Mouse (Mus musculus): ENCODE measurements around the gene Timp4. TPM values are rescaled to one million over a fixed set of nuclear protein-coding genes. Genes with fewer than 3 reads are reported as not detected.

Timp4 gene
- total and polyA plus RNA-seq, 3 experiments, result not detected

GRCm38 (mm10) chr6:115284153-115284552, 32.1 kb upstream of the Timp4 start:
- Histone ChIP-seq H3K4me1 (ENCODE audit: control insufficient read depth in 1 of 2, insufficient read depth in 2 of 2, low read length in 2 of 2) (no peaks in the 10 kb centered on the region), H3K27me3 (ENCODE audit: control insufficient read depth in 1 of 2, insufficient read depth in 2 of 2, low read length in 2 of 2) (peaks cover 0 to 2% of the 10 kb centered on the region in 2 experiments; a peak in 1 of 4 replicates), H3K27ac (ENCODE audit: control insufficient read depth, low read depth, low read length) (no peak overlapping the region), H3K4me3 (ENCODE audit: control insufficient read depth in 1 of 2, insufficient read depth in 1 of 2, low read depth in 2 of 2, low read length in 2 of 2) (no peak overlapping the region), H3K9ac (ENCODE audit: control insufficient read depth, low read depth, low read length, poor library complexity, severe bottlenecking) (no peak overlapping the region), H3K36me3 (ENCODE audit: control insufficient read depth in 1 of 2, insufficient read depth in 2 of 2, low read length in 2 of 2) (no peaks in the 10 kb centered on the region), H3K9me3 (replicated peaks; ENCODE audit: insufficient read depth, low read length) (no peaks in the 10 kb centered on the region), H3K79me2 (ENCODE audit: control insufficient read depth, insufficient read depth, low read length, poor library complexity) (no peaks in the 10 kb centered on the region)
- TF ChIP-seq MAX (IDR thresholded peaks at IDR 0.05; ENCODE audit: low read length) (no peak), EP300 (IDR thresholded peaks at IDR 0.05; ENCODE audit: low read depth in 1 of 2, low read length in 2 of 2) (no peak), NELFE (IDR thresholded peaks at IDR 0.05; ENCODE audit: low read depth, low read length) (no peak), CHD2 (IDR thresholded peaks at IDR 0.05; ENCODE audit: low read length) (no peak), SIN3A (IDR thresholded peaks at IDR 0.05; ENCODE audit: low read length) (no peak), POLR2AphosphoS2 (IDR thresholded peaks at IDR 0.05; ENCODE audit: low read length) (no peak), BHLHE40 (IDR thresholded peaks at IDR 0.05; ENCODE audit: borderline replicate concordance, low read depth, low read length) (no peak), ZKSCAN1 (IDR thresholded peaks at IDR 0.05; ENCODE audit: low read depth, low read length) (no peak), RCOR1 (IDR thresholded peaks at IDR 0.05; ENCODE audit: low read depth, low read length) (no peak), TAL1 (IDR thresholded peaks at IDR 0.05; ENCODE audit: low read length) (no peak), JUND (IDR thresholded peaks at IDR 0.05; ENCODE audit: low read depth, low read length) (no peak), ELF1 (IDR thresholded peaks at IDR 0.05; ENCODE audit: low read depth, low read length) (no peak), E2F4 (IDR thresholded peaks at IDR 0.05; ENCODE audit: borderline replicate concordance, low read depth, low read length) (no peak), ETS1 (IDR thresholded peaks at IDR 0.05; ENCODE audit: low read depth, low read length) (no peak), TBP (IDR thresholded peaks at IDR 0.05; ENCODE audit: low read depth, low read length) (no peak), MAFK (IDR thresholded peaks at IDR 0.05; ENCODE audit: borderline replicate concordance, low read depth, low read length) (no peak), MYB (IDR thresholded peaks at IDR 0.05; ENCODE audit: low read depth, low read length) (no peak)
- DNase-seq (ENCODE audit: low read depth, low spot score), result peak; percentile 11

DNA sequence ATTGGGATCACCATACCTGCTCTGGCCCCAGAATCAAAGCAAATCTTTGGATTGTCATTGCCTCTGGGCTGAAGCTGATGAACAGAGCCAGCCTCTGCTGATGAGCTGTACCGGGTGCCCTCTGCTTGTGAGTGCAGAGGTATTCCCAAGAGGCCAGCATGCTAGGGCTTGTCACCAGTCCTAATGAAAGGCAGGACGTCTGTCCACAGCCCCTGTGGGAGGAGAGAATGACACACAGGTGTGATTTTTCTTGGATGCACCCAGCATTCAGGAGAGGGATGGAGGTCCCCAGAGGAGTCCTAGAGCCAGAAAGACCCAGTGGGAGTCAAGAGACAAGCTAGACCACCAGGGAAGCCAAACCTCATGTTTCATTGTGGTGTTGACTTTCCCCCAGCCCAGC, 27.6 kb upstream of the Timp4 start:
- no peak overlapping the region for H3K9ac ChIP-seq (ENCODE audit: control insufficient read depth, low read depth, low read length, poor library complexity, severe bottlenecking)
- no peak for TF ChIP-seq TCF12 (IDR thresholded peaks at IDR 0.05; ENCODE audit: low read depth, low read length)
- no peak for TF ChIP-seq USF2 (IDR thresholded peaks at IDR 0.05; ENCODE audit: borderline replicate concordance in 1 of 2, insufficient read depth in 1 of 2, low read depth in 1 of 2, low read length in 2 of 2)
- TF ChIP-seq RAD21 (IDR thresholded peaks at IDR 0.05; ENCODE audit: low read depth, low read length), result no peak
- no peak for TF ChIP-seq SIN3A (IDR thresholded peaks at IDR 0.05; ENCODE audit: low read length)
- TF ChIP-seq JUND (IDR thresholded peaks at IDR 0.05; ENCODE audit: low read depth, low read length), result no peak
- TF ChIP-seq NRF1 (IDR thresholded peaks at IDR 0.05; ENCODE audit: insufficient read depth, low read depth, low read length, poor library complexity, severe bottlenecking), result no peak
- TF ChIP-seq CHD2 (IDR thresholded peaks at IDR 0.05; ENCODE audit: low read length), result no peak
- H3K27ac ChIP-seq (ENCODE audit: control insufficient read depth, low read depth, low read length), result no peak overlapping the region
- no peaks in the 10 kb centered on the region for H3K36me3 ChIP-seq (ENCODE audit: control insufficient read depth in 1 of 2, insufficient read depth in 2 of 2, low read length in 2 of 2)
- no peaks in the 10 kb centered on the region for H3K9me3 ChIP-seq (replicated peaks; ENCODE audit: insufficient read depth, low read length)
- DNase-seq (ENCODE audit: low read depth, low spot score), result no peak
- H3K4me1 ChIP-seq (ENCODE audit: control insufficient read depth in 1 of 2, insufficient read depth in 2 of 2, low read length in 2 of 2), result no peaks in the 10 kb centered on the region
- no peaks in the 10 kb centered on the region; a peak in 1 of 4 replicates for H3K27me3 ChIP-seq (ENCODE audit: control insufficient read depth in 1 of 2, insufficient read depth in 2 of 2, low read length in 2 of 2)
- H3K79me2 ChIP-seq (ENCODE audit: control insufficient read depth, insufficient read depth, low read length, poor library complexity), result no peaks in the 10 kb centered on the region
- H3K4me3 ChIP-seq (ENCODE audit: control insufficient read depth in 1 of 2, insufficient read depth in 1 of 2, low read depth in 2 of 2, low read length in 2 of 2), result no peak overlapping the region

All from MEL (cell line).